Mouse (Mus musculus): ENCODE measurements at regions not wholly inside any gene's neighbourhood (a gene's known extent, or its start where the extent isn't known, plus 50 kb on each side); places are given as distances from the start of the nearest gene placed in this dataset.

DNA sequence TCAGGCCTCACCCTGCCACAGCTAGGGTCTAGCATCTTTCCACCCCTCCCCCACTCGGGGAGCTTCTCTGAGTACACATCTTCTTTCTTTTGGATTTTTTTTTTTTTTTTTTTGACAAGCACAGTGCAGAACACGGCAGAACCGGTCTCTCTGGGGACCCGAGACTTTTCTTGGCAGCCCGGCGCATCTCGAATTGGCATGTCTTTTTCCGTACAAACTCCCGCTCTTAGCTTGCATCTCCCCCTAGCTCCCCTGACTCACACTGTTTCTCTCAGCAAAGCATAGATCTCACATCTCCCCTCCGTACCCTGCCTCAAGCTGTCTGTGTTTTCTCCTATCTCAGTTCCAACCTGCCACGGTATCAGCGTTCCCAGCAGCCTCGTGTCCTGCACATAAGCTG lies 58.4 kb upstream of the Unc5b start:
- no peak for DNase-seq (ENCODE audit: low read depth, low spot score)

DNA sequence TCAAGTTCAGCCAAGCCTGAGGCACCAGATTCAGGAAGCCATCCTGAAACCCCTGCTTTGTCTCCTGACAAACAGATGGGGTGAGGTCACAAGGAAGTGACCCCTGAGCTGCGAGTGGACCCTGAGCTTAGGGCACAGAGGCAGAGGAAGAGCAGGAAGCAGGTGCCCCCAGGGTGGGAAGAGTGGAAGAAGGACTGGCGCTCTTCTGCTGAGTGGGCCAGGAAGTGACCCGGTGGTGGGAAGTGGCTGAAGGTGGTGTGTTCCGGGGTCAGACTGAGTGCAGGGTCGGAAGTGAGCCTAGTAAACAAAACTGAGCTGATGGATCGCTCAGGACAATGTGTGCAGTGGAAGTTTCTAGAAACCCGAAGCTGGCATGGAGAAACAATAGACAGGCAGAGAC lies 57.2 kb upstream of the Unc5b start:
- DNase-seq (ENCODE audit: low read depth, low spot score) = no peak

DNA sequence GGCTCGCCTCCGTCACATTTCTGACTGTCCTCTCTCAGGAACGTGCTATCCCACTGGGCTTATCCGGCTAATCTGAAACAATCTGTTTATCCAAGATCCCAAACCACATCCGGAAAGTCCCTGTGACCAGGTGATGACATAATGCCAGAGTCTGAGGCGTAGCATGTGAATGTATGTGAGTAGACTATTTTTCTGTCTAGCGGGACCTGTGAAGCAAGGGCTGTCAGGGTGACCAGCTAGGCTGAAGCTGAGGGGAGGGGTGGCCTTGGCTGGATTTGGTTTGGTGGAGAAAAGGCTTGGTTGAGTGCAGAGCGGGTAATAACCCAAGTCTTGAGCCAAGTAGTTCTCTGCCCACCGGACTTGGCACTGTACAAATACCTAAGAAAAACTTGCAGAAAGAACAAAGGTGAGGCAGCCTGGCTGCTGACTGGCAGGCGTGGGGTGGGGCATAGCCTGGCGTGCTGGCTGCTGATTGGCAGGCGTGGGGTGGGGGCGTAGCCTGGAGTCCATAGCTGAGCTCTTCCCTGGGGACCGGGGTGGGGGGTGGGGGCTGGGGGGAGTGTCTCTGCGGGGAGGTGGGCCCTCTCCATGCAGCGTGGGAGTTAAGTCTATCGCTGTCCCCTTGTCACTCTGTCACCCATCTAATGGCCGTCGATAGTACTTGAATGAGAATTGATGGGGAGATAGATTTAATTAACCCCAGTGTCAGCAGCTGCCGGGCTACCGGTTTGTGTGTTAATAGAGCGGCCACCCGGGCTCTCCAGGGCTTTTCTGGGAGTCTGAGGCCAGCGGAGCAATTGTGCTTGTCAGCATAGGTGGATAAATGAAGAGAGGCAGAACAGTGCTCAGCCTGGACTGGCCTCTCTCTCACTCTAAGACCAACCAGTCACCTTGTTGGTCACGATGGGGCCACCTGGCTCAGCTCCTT lies 54.2 kb upstream of the Unc5b start:
- peak; percentile 52 for DNase-seq (ENCODE audit: low read depth, low spot score)

DNA sequence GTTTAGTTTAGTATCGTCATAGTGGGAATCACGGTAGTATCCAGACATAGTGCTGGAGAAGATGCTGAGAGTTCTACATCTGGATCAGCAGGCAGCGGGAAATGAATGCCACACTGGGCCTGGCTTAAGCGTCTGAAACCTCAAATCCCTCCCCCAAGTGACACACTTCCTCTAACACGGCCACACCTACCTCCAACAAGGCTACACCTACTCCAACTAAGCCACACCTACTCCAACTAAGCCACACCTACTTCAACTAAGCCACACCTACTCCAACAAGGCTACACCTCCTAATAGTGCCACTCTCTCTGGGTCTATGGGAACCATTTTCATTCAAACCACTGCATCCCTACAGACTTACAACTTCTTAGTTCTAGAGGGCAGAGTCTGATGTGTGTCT lies 53.4 kb upstream of the Unc5b start:
- peak; percentile 87 for DNase-seq (ENCODE audit: low read depth, low spot score)

Measured in R1 (cell line).